Mouse (Mus musculus) forebrain, embryonic 14.5 days (tissue): ENCODE measurements around the gene 1810024B03Rik. TPM values are rescaled to one million over a fixed set of nuclear protein-coding genes. Genes with fewer than 3 reads are reported as not detected.
A peak's percentile ranks its signal among the peaks of the same experiment; 100 is the strongest.
"Not testable (repeated sequence)": the region's sequence is repeated elsewhere in the genome, so short reads cannot be mapped to it uniquely, and the experiment has no call there.

Experiments
- ATAC-seq: fragments of 200-750 bp; cut with Nextera tagmentation; 2 replicates; pipeline ENCODE4 v1.8.0; 2017; ENCODE audit warnings: mild to moderate bottlenecking, moderate library complexity
- DNase-seq: peaks from one replicate; pipeline ENCODE4 v3.0.0-alpha.2; 2015; ENCODE audit warnings: low spot score
- H3K27ac ChIP-seq: fragments of 300-500 bp; sonication (generic); 2 replicates; pipeline ENCODE4 v1.5.1; 2014; ENCODE audit warnings: low read depth, mild to moderate bottlenecking, control low read depth, low read length, moderate library complexity
- H3K27me3 ChIP-seq: fragments of 300-500 bp; sonication (generic); replicated peaks from 2 replicates; pipeline ENCODE4 v1.6.1; 2014; ENCODE audit warnings: low read length, control low read depth, mixed read lengths; ENCODE audit not compliant: control insufficient read depth, insufficient read depth
- H3K36me3 ChIP-seq: fragments of 300-500 bp; sonication (generic); 2 replicates; pipeline ENCODE4 v1.6.1; 2014; ENCODE audit warnings: low read length, control low read depth; ENCODE audit not compliant: control insufficient read depth, insufficient read depth
- H3K4me1 ChIP-seq: fragments of 300-500 bp; sonication (generic); 2 replicates; pipeline ENCODE4 v1.6.1; 2014; ENCODE audit warnings: antibody characterized with exemption, low read length, control low read depth; ENCODE audit not compliant: control insufficient read depth, insufficient read depth
- H3K4me2 ChIP-seq: fragments of 300-500 bp; sonication (generic); 2 replicates; pipeline ENCODE4 v1.6.1; 2014; ENCODE audit warnings: mild to moderate bottlenecking, control low read depth, low read length
- H3K4me3 ChIP-seq: fragments of 300-500 bp; sonication (generic); 2 replicates; pipeline ENCODE4 v1.5.1; 2014; ENCODE audit warnings: low read depth, low read length, control low read depth
- H3K9ac ChIP-seq: fragments of 300-500 bp; sonication (generic); 2 replicates; pipeline ENCODE4 v1.6.1; 2014; ENCODE audit warnings: mild to moderate bottlenecking, low read length, control low read depth, moderate library complexity
- H3K9me3 ChIP-seq: fragments of 300-500 bp; sonication (generic); replicated peaks from 2 replicates; pipeline ENCODE4 v1.6.1; 2016; ENCODE audit warnings: low read length, control low read depth, mixed read lengths; ENCODE audit not compliant: control insufficient read depth
- WGBS: fragments of 180-500 bp; shearing (Covaris S2); extraction: QIAGEN DNeasy Blood & Tissue Kit; methylation state at CpG from one replicate; pipeline ENCODE4 v1.1.7; 2014; 5-methylcytosine and 5-hydroxymethylcytosine counted together
- polyA plus RNA-seq: library from polyadenylated mRNA; unstranded; fragments of >200 nt; fragmentation: Nextera tagmentation; extraction: Ambion mirVana; gene quantifications from 2 replicates; pipeline ENCODE4 v1.2.1, GENCODE M21; 2014

The 1810024B03Rik gene
- polyA plus RNA-seq, 1 experiment from 2014 or later, result 1.9 TPM

DNA sequence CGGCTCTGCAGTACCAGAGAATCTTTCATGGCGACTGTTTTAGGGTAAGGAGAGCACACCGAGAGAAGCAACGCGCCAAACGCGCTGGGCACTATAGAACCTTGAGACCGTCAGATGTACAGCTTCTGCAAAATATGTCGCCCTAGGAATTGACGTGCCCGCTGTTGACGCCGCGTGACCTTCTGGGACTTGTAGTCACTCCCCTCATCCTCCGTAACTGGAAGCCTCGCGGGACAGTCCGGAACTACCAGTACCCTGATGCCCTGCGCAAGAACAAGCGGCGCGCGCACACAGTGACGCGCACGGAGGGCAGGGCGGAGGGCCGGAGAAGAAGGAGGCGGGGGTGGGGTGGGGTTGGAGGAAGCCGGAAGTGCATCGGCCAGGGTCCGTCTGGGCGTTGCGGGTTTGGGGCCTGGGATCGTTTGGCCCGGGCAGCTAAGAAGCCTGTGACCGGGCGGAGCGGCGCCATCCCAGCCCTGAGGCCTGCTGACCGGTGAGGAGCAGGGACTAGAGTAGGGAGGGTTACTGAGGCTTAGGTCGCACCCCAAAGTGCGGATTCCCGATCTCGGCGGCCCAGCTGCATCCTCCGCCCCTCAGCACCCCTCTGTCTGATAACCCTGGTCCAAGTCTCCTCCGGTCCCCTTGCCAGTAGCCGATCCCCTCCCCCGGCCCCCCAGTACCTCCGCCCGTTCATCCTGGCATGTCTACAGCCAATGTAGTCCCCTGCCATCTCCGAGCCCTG lies 39.7 kb upstream of the 1810024B03Rik start, which contains the start of the genes Ciao1 and Tmem127:
Gene Ciao1, minus strand, starts transcription at position 225 of the 742 bp plus-strand sequence.
Gene Tmem127, plus strand, starts transcription at position 317 of the 742 bp plus-strand sequence.
- Histone ChIP-seq H3K27me3 (no peaks in the 10 kb centered on the region), H3K9ac (peak within 1 kb of the TSS; percentile 90), H3K9me3 (no peaks in the 10 kb centered on the region), H3K4me2 (peak within 1 kb of the TSS; percentile 95), H3K36me3 (peaks cover 34% of the 10 kb centered on the region), H3K4me1 (peaks cover 13% of the 10 kb centered on the region), H3K27ac (peak within 1 kb of the TSS; percentile 73), H3K4me3 (peak within 1 kb of the TSS; percentile 82)
- ATAC-seq (peak; percentile 99), DNase-seq (peak; percentile 99)
- under 1% methylated on average over 49 of the region's 53 CpGs for WGBS

DNA sequence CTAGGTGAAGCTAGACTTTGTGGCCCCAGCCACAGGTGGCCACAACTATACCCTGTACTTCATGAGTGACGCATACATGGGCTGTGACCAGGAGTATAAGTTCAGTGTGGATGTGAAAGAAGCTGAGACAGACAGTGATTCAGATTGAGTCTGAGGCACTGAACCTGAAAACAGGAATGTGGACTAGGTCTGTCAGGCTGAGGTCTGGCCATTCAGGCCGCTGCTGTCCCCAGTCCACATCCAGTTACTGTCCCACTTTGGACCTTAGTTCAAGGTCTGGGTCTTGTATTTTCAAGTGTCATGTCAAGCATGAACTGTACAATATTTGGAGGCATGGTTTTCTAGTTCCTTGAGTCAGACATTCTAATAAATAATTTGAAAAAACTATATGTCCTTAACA lies 32.0 kb upstream of the 1810024B03Rik start:
- no peak for DNase-seq
- Histone ChIP-seq H3K4me1 (no peaks in the 10 kb centered on the region), H3K27ac (no peak overlapping the region), H3K4me3 (no peak overlapping the region), H3K27me3 (no peaks in the 10 kb centered on the region), H3K4me2 (no peak overlapping the region), H3K36me3 (peaks cover 86% of the 10 kb centered on the region), H3K9ac (no peak overlapping the region), H3K9me3 (no peaks in the 10 kb centered on the region)
- ATAC-seq, result no peak
- 92% methylated on average over 2 of the region's 2 CpGs for WGBS

DNA sequence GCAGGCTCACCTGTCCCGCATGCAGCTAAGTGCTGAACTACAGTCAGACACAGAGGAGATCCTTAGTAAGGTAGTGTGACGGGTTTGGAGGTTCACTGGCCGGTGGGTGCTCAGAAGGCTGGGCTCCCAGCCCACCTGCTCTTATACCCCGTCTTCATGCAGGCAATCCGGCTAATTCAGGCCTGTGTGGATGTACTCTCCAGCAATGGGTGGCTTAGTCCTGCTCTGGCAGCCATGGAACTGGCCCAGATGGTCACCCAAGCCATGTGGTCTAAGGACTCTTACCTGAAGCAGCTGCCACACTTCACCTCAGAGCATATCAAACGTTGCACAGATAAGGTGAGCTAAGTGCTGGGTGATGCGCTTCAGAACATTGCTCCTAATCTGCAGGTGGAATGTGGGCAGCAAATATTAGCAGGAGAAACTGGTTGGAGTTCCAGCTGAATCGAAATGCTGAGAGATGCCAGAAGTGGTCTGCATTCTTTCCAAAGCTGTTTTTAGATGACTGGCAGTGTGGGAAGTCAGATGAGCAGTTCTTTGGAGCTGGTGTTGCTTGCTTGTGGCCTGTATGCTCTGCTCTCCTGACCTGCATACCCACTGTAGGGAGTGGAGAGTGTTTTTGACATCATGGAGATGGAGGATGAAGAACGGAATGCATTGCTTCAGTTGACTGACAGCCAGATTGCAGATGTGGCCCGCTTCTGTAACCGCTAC lies 30.0 kb upstream of the 1810024B03Rik start:
- ATAC-seq, result no peak
- H3K9me3 ChIP-seq, result no peaks in the 10 kb centered on the region
- no peak for DNase-seq
- no peak overlapping the region for H3K4me2 ChIP-seq
- H3K36me3 ChIP-seq, result peaks cover 92% of the 10 kb centered on the region
- no peak overlapping the region for H3K27ac ChIP-seq
- no peaks in the 10 kb centered on the region for H3K4me1 ChIP-seq
- no peak overlapping the region for H3K9ac ChIP-seq
- 97% methylated on average over 11 of the region's 11 CpGs for WGBS
- H3K27me3 ChIP-seq, result no peaks in the 10 kb centered on the region
- H3K4me3 ChIP-seq, result no peak overlapping the region

GRCm38 (mm10) chr2:127225261-127225660 lies 17.2 kb upstream of the 1810024B03Rik start:
- no peak overlapping the region for H3K4me3 ChIP-seq
- H3K9ac ChIP-seq, result no peak overlapping the region
- no peak for DNase-seq
- no peak overlapping the region for H3K27ac ChIP-seq
- WGBS, result 96% methylated on average over 3 of the region's 3 CpGs
- ATAC-seq, result no peak
- H3K9me3 ChIP-seq, result no peaks in the 10 kb centered on the region
- H3K27me3 ChIP-seq, result no peaks in the 10 kb centered on the region
- H3K4me1 ChIP-seq, result no peaks in the 10 kb centered on the region
- H3K4me2 ChIP-seq, result no peak overlapping the region
- peaks cover 97% of the 10 kb centered on the region for H3K36me3 ChIP-seq

DNA sequence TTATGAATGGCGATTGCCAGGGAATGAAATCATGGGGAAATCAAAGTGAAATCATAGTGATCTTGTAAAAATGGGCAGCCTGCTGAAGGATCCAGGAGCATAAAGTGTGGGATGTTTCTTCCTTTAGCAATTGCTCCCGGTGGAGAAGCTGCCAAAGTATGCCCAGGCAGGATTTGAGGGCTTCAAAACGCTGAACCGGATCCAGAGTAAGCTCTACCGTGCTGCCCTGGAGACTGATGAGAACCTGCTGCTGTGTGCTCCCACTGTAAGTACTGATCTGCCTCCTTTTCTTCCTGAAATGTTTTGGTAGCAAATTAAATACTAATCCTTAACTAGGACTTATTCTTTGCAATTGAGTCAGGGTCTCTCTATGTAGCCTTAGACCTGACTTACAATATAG lies 9.7 kb upstream of the 1810024B03Rik start:
- Histone ChIP-seq H3K4me2 (no peak overlapping the region), H3K4me1 (no peaks in the 10 kb centered on the region), H3K27ac (no peak overlapping the region), H3K36me3 (peaks cover 96% of the 10 kb centered on the region), H3K4me3 (no peak overlapping the region), H3K9me3 (no peaks in the 10 kb centered on the region), H3K27me3 (no peaks in the 10 kb centered on the region), H3K9ac (no peak overlapping the region)
- DNase-seq (no peak), ATAC-seq (no peak)
- 98% methylated on average over 5 of the region's 5 CpGs for WGBS

DNA sequence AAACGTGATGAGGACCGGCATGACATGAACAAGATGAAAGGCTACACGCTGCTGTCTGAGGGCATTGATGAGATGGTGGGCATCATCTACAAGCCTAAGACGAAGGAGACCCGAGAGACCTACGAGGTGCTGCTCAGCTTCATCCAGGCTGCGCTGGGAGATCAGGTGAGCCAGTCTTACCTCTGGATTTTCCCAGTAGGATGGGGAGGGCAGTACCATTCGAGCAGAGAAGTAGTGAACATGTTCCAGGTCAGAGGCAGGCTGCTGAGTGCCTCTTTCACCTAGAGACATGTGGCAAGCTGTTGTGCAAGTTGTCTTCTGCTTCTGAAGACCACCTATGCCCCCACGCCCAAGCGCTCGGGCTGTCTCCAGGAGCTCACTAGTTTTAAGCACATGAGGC lies 2.6 kb upstream of the 1810024B03Rik start:
- DNase-seq (no peak), ATAC-seq (no peak)
- H3K4me1 ChIP-seq, result peaks cover 7% of the 10 kb centered on the region
- no peaks in the 10 kb centered on the region for H3K9me3 ChIP-seq
- H3K4me2 ChIP-seq, result no peak overlapping the region
- no peak overlapping the region for H3K27ac ChIP-seq
- WGBS, result 96% methylated on average over 11 of the region's 11 CpGs
- no peak overlapping the region for H3K4me3 ChIP-seq
- H3K27me3 ChIP-seq, result no peaks in the 10 kb centered on the region
- H3K9ac ChIP-seq, result no peak overlapping the region
- H3K36me3 ChIP-seq, result peaks cover 58% of the 10 kb centered on the region

DNA sequence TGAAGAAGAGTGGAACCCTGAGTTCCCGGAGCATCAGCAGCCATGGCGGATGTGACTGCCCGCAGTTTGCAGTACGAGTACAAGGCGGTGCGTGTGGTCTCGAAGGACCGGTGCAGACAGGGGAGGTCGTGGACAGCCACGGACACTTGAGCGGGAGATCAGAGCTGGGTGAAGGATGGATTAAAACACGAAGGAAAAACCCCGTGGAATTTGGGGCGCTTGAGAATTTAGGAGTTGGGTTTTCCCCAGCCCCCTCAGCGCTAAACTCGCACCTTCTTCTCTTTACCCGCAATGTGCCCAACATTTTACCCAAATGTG lies 331 bp upstream of the 1810024B03Rik start:
- Histone ChIP-seq H3K27me3 (no peaks in the 10 kb centered on the region), H3K9me3 (no peaks in the 10 kb centered on the region), H3K4me3 (peak overlapping the region; percentile 70), H3K36me3 (peaks cover 36% of the 10 kb centered on the region), H3K4me1 (peaks cover 7% of the 10 kb centered on the region), H3K27ac (peak overlapping the region; percentile 67; the same call in 1 of the 2 replicates), H3K9ac (peak overlapping the region; percentile 77), H3K4me2 (peak overlapping the region; percentile 67)
- no peak for ATAC-seq
- WGBS, result 0% methylated on average over 17 of the region's 17 CpGs
- no peak for DNase-seq

GRCm38 (mm10) chr2:127206916-127207315 lies 1.2 kb downstream of the 1810024B03Rik start:
- Histone ChIP-seq H3K36me3 (peaks cover 23% of the 10 kb centered on the region), H3K4me3 (no peak overlapping the region), H3K9me3 (no peaks in the 10 kb centered on the region), H3K4me2 (no peak overlapping the region), H3K27ac (no peak overlapping the region), H3K4me1 (peaks cover 7% of the 10 kb centered on the region), H3K9ac (no peak overlapping the region), H3K27me3 (no peaks in the 10 kb centered on the region)
- DNase-seq, result no peak
- ATAC-seq, result no peak
- 96% methylated on average over 2 of the region's 2 CpGs for WGBS

GRCm38 (mm10) chr2:127205936-127206335 lies 2.1 kb downstream of the 1810024B03Rik start:
- not testable (repeated sequence) for H3K4me1 ChIP-seq, H3K27me3 ChIP-seq, H3K9ac ChIP-seq, H3K27ac ChIP-seq, H3K4me3 ChIP-seq, H3K9me3 ChIP-seq, H3K4me2 ChIP-seq, ATAC-seq, DNase-seq
- peaks cover 14% of the 10 kb centered on the region for H3K36me3 ChIP-seq
- 91% methylated on average over 4 of the region's 4 CpGs for WGBS
